In genomic region chr13:80940860-80941630, GRCm38 (mm10) we compare ENCODE assay signal across 9 mouse cellular contexts. TPM values are rescaled to one million over a fixed set of nuclear protein-coding genes. Genes with fewer than 3 reads are reported as not detected.
DNase-seq lines count a peak whose midpoint lies in the region; ATAC-seq and TF ChIP-seq lines count a peak whose summit lies in the region.
"Had no signal": no experiment of that assay in that cellular context is flagged by ENCODE, and none has a peak within 500 bp of the region (broad histone marks: within the 10 kb centered on the region; RNA-seq: fewer than 3 reads in every experiment).

No protein-coding gene starts in this region.

- in situ Hi-C loops in Patski (cut with MboI; ENCODE audit: low pct_unique_long_range_greater_than_20kb): loop anchor here (5.0 kb wide), 1 partner anchor 54 kb away; no protein-coding TSS in a partner anchor

- POLR2A ChIA-PET in Patski (lab: Charles Lee): interaction anchor here (0.5 to 1.0 kb wide), 2 partner anchors 38 to 44 kb away, joined by 3 to 5 read pairs; no protein-coding TSS in a partner anchor

- no peak for DNase-seq in liver, embryonic 11.5 days (ENCODE audit: low spot score)
- DNase-seq in liver: no peak
- DNase-seq in Patski (ENCODE audit: low read depth, low spot score): peak; percentile 85
- peak; percentile 57 for DNase-seq in gastrocnemius, postnatal 10 days
- peak; percentile 42 for DNase-seq in thymus, postnatal 4 days
- no peak for DNase-seq in cerebellum, adult 9-10 months
- DNase-seq: liver, embryonic 13.5 days had no signal

- no peaks in the 10 kb centered on the region for H3K9me3 ChIP-seq in liver, embryonic 11.5 days (ENCODE audit: control insufficient read depth, low read length)
- no peaks in the 10 kb centered on the region for H3K9me3 ChIP-seq in kidney, embryonic 15.5 days (replicated peaks)
- H3K9me3 ChIP-seq: liver, embryonic 13.5 days had no signal

- CTCF ChIA-PET in Patski (lab: Charles Lee): interaction anchor here (0.9 to 1.9 kb wide), 6 partner anchors 9 to 268 kb away, joined by 3 to 6 read pairs (median 4); partner anchors contain the start of gene Arrdc3

- H3K9ac ChIP-seq in liver, embryonic 11.5 days (ENCODE audit: low read depth, low read length): no peak overlapping the region
- H3K9ac ChIP-seq in kidney, embryonic 15.5 days: no peak overlapping the region
- H3K9ac ChIP-seq: liver, embryonic 13.5 days had no signal

- H3K4me2 ChIP-seq in liver, embryonic 11.5 days: no peak overlapping the region
- H3K4me2 ChIP-seq in kidney, embryonic 15.5 days: no peak overlapping the region
- H3K4me2 ChIP-seq: liver, embryonic 13.5 days had no signal

- WGBS in liver, embryonic 11.5 days: 57% methylated on average over 10 of the region's 10 CpGs
- WGBS in kidney, embryonic 15.5 days: 52% methylated on average over 10 of the region's 10 CpGs

- no peak overlapping the region for H3K4me3 ChIP-seq in liver, embryonic 11.5 days (ENCODE audit: low read depth, low read length)
- H3K4me3 ChIP-seq in kidney, embryonic 15.5 days (replicated peaks): no peak overlapping the region
- H3K4me3 ChIP-seq: liver, embryonic 13.5 days had no signal

- no peaks in the 10 kb centered on the region for H3K4me1 ChIP-seq in liver, embryonic 11.5 days (replicated peaks; ENCODE audit: control insufficient read depth, insufficient read depth, low read length)
- no peaks in the 10 kb centered on the region for H3K4me1 ChIP-seq in kidney, embryonic 15.5 days
- H3K4me1 ChIP-seq: liver, embryonic 13.5 days had no signal

- H3K27me3 ChIP-seq in liver, embryonic 11.5 days (replicated peaks; ENCODE audit: control insufficient read depth, insufficient read depth, low read length): no peaks in the 10 kb centered on the region
- no peaks in the 10 kb centered on the region for H3K27me3 ChIP-seq in Patski
- H3K27me3 ChIP-seq in kidney, embryonic 15.5 days: no peaks in the 10 kb centered on the region
- H3K27me3 ChIP-seq: liver, embryonic 13.5 days had no signal

- TF ChIP-seq CTCF in Patski (IDR thresholded peaks at IDR 0.05): peak; percentile 40

- ATAC-seq in liver, embryonic 11.5 days (replicated peaks; ENCODE audit: low FRiP score): peak; percentile 59; the same call in 1 of the 2 replicates
- peak; percentile 94 for ATAC-seq in Patski
- ATAC-seq in kidney, embryonic 15.5 days (replicated peaks; ENCODE audit: low FRiP score): peak; percentile 59; the same call in 1 of the 2 replicates
- peak; percentile 85 for ATAC-seq in megakaryocyte, adult 5-6 weeks (ENCODE audit: poor library complexity, severe bottlenecking)

- no peaks in the 10 kb centered on the region for H3K36me3 ChIP-seq in liver, embryonic 11.5 days (ENCODE audit: control insufficient read depth, insufficient read depth, low read length)
- no peaks in the 10 kb centered on the region for H3K36me3 ChIP-seq in kidney, embryonic 15.5 days
- H3K36me3 ChIP-seq: liver, embryonic 13.5 days had no signal

- no peak overlapping the region for H3K27ac ChIP-seq in liver, embryonic 11.5 days (ENCODE audit: low read depth, low read length)
- peak overlapping the region; percentile 52 for H3K27ac ChIP-seq in kidney, embryonic 15.5 days
- H3K27ac ChIP-seq: liver, embryonic 13.5 days had no signal

RNA-seq across cellular contexts. Expression of gene Arrdc3, which starts 57.9 kb away (rescaled TPM):
- polyA plus RNA-seq in liver, embryonic 11.5 days (2014; fragmentation: Nextera tagmentation; extraction: Ambion mirVana): 25.9 and 30.8 TPM in 2 replicates
- 31.2 TPM for polyA plus RNA-seq in Patski (2021)
- total RNA-seq in gastrocnemius, postnatal 10 days (2021): 10 to 100 TPM; 39.3 to 63.3 TPM
- 57.3 and 57.4 TPM in 2 replicates for polyA plus RNA-seq in kidney, embryonic 15.5 days (2015; fragmentation: Nextera tagmentation; extraction: Ambion mirVana)
- 44.1 and 57.6 TPM in 2 replicates for total RNA-seq in megakaryocyte, adult 5-6 weeks (2015)
- 70.0 and 72.3 TPM in 2 replicates for total RNA-seq in megakaryocyte, adult 5-6 weeks (2017)

Comparison
In these comparisons a context has a peak if more than half of its experiments do, and no peak if none do; other contexts are left out.
1. DNase-seq: peak in Patski (single experiment), gastrocnemius, postnatal 10 days (single experiment) and thymus, postnatal 4 days (single experiment); none in liver, embryonic 11.5 days (single experiment), liver (single experiment) and cerebellum, adult 9-10 months (single experiment).
2. Peak in every context shown above with its lines, with median percentiles within 50 percentile points of each other: ATAC-seq.